Mouse (Mus musculus): Measurements from ENCODE around the gene Igflr1.

Gene Igflr1

GRCm38 (mm10) chr7:30586455-30587020 lies 21.3 kb downstream of the Igflr1 start:
- in situ Hi-C loops (cut with MboI; ENCODE audit: unreplicated experiment in 2 of 2), result no loop called here

- in situ Hi-C loops (cut with MboI; ENCODE audit: unreplicated experiment in 2 of 2), result no loop called here
Measured at GRCm38 (mm10) chr7:30587842-30588667, 22.8 kb downstream of the Igflr1 start.

GRCm38 (mm10) chr7:30588676-30589434 lies 23.6 kb downstream of the Igflr1 start, which contains the start of gene Kmt2b:
Gene Kmt2b (minus strand): TSS chr7:30588726.
- in situ Hi-C loops (cut with MboI; ENCODE audit: unreplicated experiment in 2 of 2), result no loop called here

DNA sequence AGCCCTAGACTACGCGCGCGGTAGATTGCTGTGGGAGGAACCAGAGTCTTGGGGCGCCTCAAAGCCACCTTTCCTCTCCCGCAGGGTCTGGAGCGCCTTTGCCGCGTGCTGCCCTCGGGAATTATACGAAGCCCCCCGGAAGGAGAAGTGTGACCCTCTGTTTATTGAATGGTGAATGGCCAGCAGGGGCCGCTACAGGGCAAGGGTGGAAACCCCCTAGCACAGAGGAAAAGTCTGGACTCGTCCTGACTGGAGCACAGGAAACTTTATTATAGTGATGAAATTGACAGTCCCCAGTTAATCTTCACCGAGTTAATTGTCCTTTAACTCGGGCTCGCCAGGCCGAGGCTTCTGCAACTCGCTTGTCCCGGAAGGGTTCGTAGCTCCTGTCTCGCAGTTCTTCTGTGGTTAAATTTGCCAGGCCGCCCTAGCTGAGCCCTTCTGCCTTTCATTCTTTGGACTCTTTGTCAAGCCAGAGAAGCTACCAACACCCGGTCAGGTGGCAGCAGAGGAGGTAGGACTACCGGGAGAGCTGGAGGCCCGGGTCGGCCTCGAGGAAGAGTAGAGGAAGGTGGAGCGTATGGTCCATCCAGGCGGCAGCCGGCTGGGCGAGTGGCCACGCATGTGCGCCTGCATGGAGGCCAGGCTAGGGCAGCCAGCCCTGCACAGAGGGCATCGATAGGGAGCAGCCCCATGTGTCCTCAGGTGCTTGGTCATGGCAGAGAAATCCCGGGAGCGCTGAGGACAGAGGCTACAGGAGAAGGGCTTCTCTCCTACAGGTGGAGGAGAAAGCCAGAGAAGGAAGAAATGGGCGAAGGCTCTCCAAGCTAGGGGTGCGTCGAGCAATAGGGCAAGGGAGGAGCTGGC lies 24.4 kb downstream of the Igflr1 start:
- in situ Hi-C loops (cut with MboI; ENCODE audit: unreplicated experiment in 2 of 2), result no loop called here

GRCm38 (mm10) chr7:30590927-30591604 lies 25.8 kb downstream of the Igflr1 start:
- in situ Hi-C loops (cut with MboI; ENCODE audit: unreplicated experiment in 2 of 2), result no loop called here

DNA sequence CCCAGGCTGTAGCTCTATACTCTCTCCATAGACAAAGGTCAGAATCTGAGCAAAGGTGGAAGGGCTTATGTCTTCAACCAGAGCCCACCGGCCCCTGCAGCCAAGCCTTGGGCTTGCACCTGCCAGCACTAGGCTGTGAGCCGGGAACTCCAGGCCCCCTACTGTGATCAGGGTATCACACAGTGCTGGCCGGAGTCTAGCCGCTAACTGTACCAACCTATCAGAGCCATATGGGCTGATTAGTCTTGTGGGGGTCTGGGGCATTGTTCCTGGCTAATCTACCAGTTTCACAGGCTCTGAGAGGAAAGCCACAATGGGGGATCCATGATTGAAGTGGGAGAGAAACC lies 26.4 kb downstream of the Igflr1 start:
- in situ Hi-C loops (cut with MboI; ENCODE audit: unreplicated experiment in 2 of 2), result no loop called here

- in situ Hi-C loops (cut with MboI; ENCODE audit: unreplicated experiment in 2 of 2), result no loop called here
Measured at GRCm38 (mm10) chr7:30592772-30593423, 27.7 kb downstream of the Igflr1 start.

GRCm38 (mm10) chr7:30593579-30594509 lies 28.6 kb downstream of the Igflr1 start:
- in situ Hi-C loops (cut with MboI; ENCODE audit: unreplicated experiment in 2 of 2), result no loop called here

GRCm38 (mm10) chr7:30594510-30595024 lies 29.3 kb downstream of the Igflr1 start:
- in situ Hi-C loops (cut with MboI; ENCODE audit: unreplicated experiment in 2 of 2), result no loop called here

DNA sequence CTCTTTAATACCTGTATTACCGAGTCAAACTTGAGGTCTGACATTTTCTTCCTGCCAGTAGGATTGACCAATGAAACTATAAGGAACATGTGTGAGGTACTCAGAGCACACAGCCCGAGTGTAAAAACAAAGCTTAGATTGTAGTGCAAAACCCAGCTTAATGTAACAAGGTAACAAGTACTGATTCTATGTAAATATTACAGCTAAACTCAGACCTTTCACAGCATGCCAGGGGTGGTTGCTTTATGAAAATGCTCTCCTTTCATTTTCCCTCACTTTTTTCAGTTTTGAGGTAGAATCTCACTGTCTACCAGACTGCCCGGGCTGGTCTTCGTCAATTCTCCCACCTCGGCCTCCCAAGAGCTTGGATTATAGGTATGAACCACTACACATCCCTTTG lies 30.9 kb downstream of the Igflr1 start:
- in situ Hi-C loops (cut with MboI; ENCODE audit: unreplicated experiment in 2 of 2), result no loop called here

- in situ Hi-C loops (cut with MboI; ENCODE audit: unreplicated experiment in 2 of 2), result no loop called here
Measured at GRCm38 (mm10) chr7:30596811-30597210, 31.6 kb downstream of the Igflr1 start.

GRCm38 (mm10) chr7:30598786-30599185 lies 33.6 kb downstream of the Igflr1 start, which contains the start of gene Zbtb32:
Gene Zbtb32 (minus strand): TSS chr7:30598909.
- in situ Hi-C loops (cut with MboI; ENCODE audit: unreplicated experiment in 2 of 2), result no loop called here

GRCm38 (mm10) chr7:30599933-30600353 lies 34.7 kb downstream of the Igflr1 start:
- in situ Hi-C loops (cut with MboI; ENCODE audit: unreplicated experiment in 2 of 2), result loop anchor here in 1 of 2 experiments (25.0 kb wide), 1 partner anchor 263 kb away; no protein-coding TSS in a partner anchor

- in situ Hi-C loops (cut with MboI; ENCODE audit: unreplicated experiment in 2 of 2), result loop anchor here in 1 of 2 experiments (25.0 kb wide), 1 partner anchor 263 kb away; no protein-coding TSS in a partner anchor
Measured at GRCm38 (mm10) chr7:30600651-30601050, 35.4 kb downstream of the Igflr1 start.

- in situ Hi-C loops (cut with MboI; ENCODE audit: unreplicated experiment in 2 of 2), result loop anchor here in 1 of 2 experiments (25.0 kb wide), 1 partner anchor 265 kb away; no protein-coding TSS in a partner anchor
Measured at GRCm38 (mm10) chr7:30602583-30602982, 37.4 kb downstream of the Igflr1 start.

DNA sequence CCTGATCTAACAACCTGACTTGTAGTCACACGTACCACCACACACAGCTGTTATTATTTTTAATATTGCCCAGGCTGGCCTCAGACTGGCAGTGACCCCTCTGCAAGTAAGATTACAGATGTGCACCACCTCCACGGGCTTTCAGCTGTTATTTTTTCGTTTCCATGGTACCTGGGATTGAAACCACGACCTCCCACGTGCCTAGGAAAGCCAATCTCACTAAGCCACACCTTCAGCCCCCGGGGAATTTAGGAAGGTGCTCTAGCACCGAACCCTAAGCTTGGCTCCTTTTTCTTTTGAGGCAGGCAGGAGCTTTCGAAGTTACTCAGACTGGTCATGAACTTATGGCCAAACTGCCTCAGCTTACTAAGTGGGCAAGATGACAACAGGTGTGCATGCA lies 39.2 kb downstream of the Igflr1 start:
- in situ Hi-C loops (cut with MboI; ENCODE audit: unreplicated experiment in 2 of 2), result loop anchor here in 1 of 2 experiments (25.0 kb wide), 1 partner anchor 267 kb away; no protein-coding TSS in a partner anchor

GRCm38 (mm10) chr7:30604944-30605343 lies 39.7 kb downstream of the Igflr1 start:
- in situ Hi-C loops (cut with MboI; ENCODE audit: unreplicated experiment in 2 of 2), result loop anchor here in 1 of 2 experiments (5.0 to 25.0 kb wide), 2 partner anchors 113 to 268 kb away; partner anchors contain the start of gene Prodh2
